Mouse (Mus musculus) ES-Bruce4 (cell line): ENCODE data around the gene Iqgap3.

Experiments used
- CTCF ChIP-seq: IDR thresholded peaks from one replicate; pipeline ENCODE4 v1.8.1; 2011; ENCODE audit warnings: low read depth, low read length
- EP300 ChIP-seq: IDR thresholded peaks from 2 replicates; pipeline ENCODE4 v1.6.1; 2011; ENCODE audit warnings: low read depth, low read length; ENCODE audit not compliant: insufficient read depth
- POLR2A ChIP-seq: IDR thresholded peaks from one replicate; pipeline ENCODE4 v1.8.1; 2011; ENCODE audit warnings: low read length; ENCODE audit not compliant: insufficient read depth

DNA sequence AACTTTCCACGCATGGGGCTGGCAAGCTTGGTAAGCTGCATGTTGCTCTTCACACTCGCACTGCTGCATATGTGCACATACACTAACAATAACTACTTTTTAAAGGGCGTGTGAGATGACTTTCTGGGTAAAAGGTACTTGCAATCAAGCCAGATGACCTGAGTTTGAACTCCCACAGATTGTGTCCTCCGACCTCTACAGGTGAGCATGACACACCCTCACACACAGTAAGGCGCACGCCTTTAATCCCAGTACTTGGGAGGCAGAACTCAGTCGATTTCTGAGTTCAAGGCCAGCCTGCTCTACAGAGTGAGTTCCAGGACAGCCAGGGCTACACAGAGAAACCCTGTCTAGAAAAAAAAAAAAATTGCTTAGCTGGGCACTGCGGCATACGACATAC, 54.6 kb downstream of the Iqgap3 start:
- TF ChIP-seq CTCF = no peak
- TF ChIP-seq POLR2A = no peak
- TF ChIP-seq EP300 = no peak
